Mouse (Mus musculus): Measurements from ENCODE around the gene Tmco5.
"Not testable (repeated sequence)": the region's sequence is repeated elsewhere in the genome, so short reads cannot be mapped to it uniquely, and the experiment has no call there.

Gene Tmco5

DNA sequence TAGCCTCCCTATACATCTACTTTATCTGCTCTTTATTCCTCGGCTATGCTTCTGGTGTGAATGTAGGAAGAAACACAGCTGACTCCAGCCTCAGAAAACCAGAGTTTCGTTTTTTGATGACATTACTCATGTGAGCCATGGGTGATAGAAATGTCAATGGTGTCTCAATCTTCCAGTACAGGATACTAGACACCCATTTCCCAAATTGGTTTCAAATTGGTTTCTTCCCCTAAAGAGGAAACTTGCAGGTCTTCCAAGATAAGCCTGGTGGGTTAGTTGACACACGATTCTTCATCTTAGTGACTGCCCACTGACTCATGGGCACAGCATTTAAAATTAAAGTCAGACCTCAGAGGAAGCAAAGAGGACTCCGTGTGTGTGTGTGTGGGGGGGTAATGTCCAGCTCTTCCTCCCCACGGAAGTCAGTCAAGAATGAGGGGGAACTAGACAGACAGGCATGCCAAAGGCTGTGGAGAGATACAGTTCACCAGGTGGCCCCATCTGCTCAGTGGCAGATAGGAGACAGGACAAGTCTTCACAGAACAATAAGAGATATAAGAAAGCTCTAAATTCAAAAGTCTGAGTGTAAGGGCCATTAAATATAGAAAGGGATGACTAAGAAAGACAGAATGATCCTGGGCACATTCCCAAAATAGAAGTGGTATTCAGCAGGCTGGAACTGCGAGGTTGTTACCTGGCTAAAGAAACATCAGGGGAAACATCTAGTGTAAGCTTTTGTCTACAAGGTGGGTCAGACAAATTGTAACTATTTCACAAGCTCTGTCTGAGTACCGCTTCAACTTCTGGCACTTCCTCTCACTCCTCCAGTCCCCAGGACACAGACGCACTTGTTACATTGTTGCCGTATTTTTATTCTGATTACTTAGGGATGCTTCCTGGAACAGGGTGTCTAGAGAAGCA, 44.3 kb downstream of the Tmco5 start:
- no peak for DNase-seq (ENCODE audit: low spot score in 2 of 2)

DNA sequence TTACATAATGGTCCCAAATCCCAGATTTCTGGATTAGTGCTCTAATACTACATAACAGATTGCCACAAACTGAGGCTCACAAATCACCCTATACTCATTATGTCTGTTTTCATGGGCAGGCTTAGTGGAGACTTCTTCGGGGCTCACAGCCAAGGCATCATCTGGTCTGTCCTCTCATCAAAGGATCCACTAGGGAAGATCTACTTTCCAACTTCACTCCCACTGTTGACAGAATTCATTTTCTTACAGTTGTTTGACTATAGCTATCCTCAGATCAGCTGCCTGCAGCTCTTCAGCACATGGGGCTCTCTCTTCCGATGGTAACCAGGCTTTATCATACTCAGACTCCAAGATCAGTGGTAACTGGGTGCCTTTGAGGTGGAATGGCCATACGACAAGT, 45.2 kb downstream of the Tmco5 start:
- DNase-seq (ENCODE audit: low spot score in 2 of 2) = no peak

- DNase-seq (ENCODE audit: low spot score in 2 of 2) = no peak
Measured at GRCm38 (mm10) chr2:116924292-116924691, 45.8 kb downstream of the Tmco5 start.

- no peak for DNase-seq (ENCODE audit: low spot score in 2 of 2)
Measured at GRCm38 (mm10) chr2:116925230-116925629, 46.7 kb downstream of the Tmco5 start.

GRCm38 (mm10) chr2:116932218-116932617, 53.7 kb downstream of the Tmco5 start:
- DNase-seq (ENCODE audit: low spot score in 2 of 2) = peak in 1 of 2 experiments; percentile 11

GRCm38 (mm10) chr2:116934236-116934635, 55.7 kb downstream of the Tmco5 start:
- not testable (repeated sequence) for DNase-seq (ENCODE audit: low spot score in 2 of 2)

- no peak for DNase-seq (ENCODE audit: low spot score in 2 of 2)
Measured at GRCm38 (mm10) chr2:116934776-116935175, 56.3 kb downstream of the Tmco5 start.

GRCm38 (mm10) chr2:116936371-116936770, 57.9 kb downstream of the Tmco5 start:
- DNase-seq (ENCODE audit: low spot score in 2 of 2) = no peak

DNA sequence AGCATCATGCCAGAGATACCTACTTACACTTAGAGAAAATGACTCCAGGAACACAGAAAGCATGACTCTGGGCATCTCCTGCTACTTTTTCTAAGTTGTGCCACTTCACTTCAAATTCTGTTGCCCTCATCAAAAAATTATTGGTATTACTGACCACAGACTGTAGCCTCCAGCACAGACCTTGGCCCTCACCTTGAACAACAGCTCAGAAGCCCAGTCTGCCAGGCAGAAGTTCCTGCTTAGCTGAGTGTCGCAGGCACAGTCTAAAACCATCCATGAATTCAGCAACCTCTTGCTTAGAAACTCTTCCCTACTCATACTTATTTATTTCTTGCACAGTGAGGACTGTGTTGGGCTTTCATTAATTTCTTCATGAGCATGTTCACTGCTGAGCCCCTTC, 58.7 kb downstream of the Tmco5 start:
- DNase-seq (ENCODE audit: low spot score in 2 of 2) = no peak

GRCm38 (mm10) chr2:116941816-116942215, 63.3 kb downstream of the Tmco5 start:
- no peak for DNase-seq (ENCODE audit: low spot score in 2 of 2)

Measured in spleen, postnatal 36 days (tissue).